Mouse (Mus musculus) ES-E14 (cell line): ENCODE results near the gene Eps8l2. TPM values are rescaled to one million over a fixed set of nuclear protein-coding genes. Genes with fewer than 3 reads are reported as not detected.

ENCODE experiments used
- DNase-seq: peaks from one replicate; pipeline ENCODE4 v3.0.0-alpha.2; 2013; ENCODE audit warnings: low read depth, low spot score
- H3K27ac ChIP-seq: 2 replicates; pipeline ENCODE4 v1.5.1; 2012; ENCODE audit warnings: low read depth, mild to moderate bottlenecking, low read length, moderate library complexity, mixed read lengths; ENCODE audit not compliant: poor library complexity, insufficient read depth, severe bottlenecking
- H3K36me3 ChIP-seq: 2 replicates; pipeline ENCODE4 v1.6.1; 2012; ENCODE audit warnings: mild to moderate bottlenecking, low read length, moderate library complexity, mixed read lengths; ENCODE audit not compliant: control insufficient read depth, poor library complexity, insufficient read depth, severe bottlenecking
- H3K4me1 ChIP-seq, 2 experiments: fragments of 150-350 bp in 1 of 2; sonication (generic) in 1 of 2; 2 replicates each; pipeline ENCODE4 v1.6.1; 2012; ENCODE audit warnings: low read length in 2 of 2, mild to moderate bottlenecking in 1 of 2, mixed read lengths in 1 of 2; ENCODE audit not compliant: control insufficient read depth in 2 of 2, insufficient read depth in 2 of 2, poor library complexity in 1 of 2
- H3K4me3 ChIP-seq, 2 experiments: fragments of 150-350 bp in 1 of 2; sonication (generic) in 1 of 2; 2 replicates each; pipeline ENCODE4 v1.5.1; 2012; ENCODE audit warnings: low read length in 2 of 2, low read depth in 1 of 2, mild to moderate bottlenecking in 1 of 2, mixed read lengths in 1 of 2; ENCODE audit not compliant: insufficient read depth in 1 of 2, poor library complexity in 1 of 2, severe bottlenecking in 1 of 2
- H3K9ac ChIP-seq: 2 replicates; pipeline ENCODE4 v1.6.1; 2012; ENCODE audit warnings: low read depth, mild to moderate bottlenecking, low read length, mixed read lengths; ENCODE audit not compliant: poor library complexity, insufficient read depth, severe bottlenecking
- H3K9me3 ChIP-seq: fragments of 150-350 bp; sonication (generic); 2 replicates; pipeline ENCODE4 v1.6.1; 2012; ENCODE audit warnings: low read depth, mild to moderate bottlenecking, low read length; ENCODE audit not compliant: control insufficient read depth, insufficient read depth
- CHD2 ChIP-seq: IDR thresholded peaks from 2 replicates; pipeline ENCODE4 v1.6.1; 2014; ENCODE audit warnings: mild to moderate bottlenecking, low read depth, low read length, inconsistent platforms
- HCFC1 ChIP-seq: IDR thresholded peaks from 2 replicates; pipeline ENCODE4 v1.6.1; 2012; ENCODE audit warnings: low read length, inconsistent platforms, borderline replicate concordance; ENCODE audit not compliant: insufficient read depth
- MAFK ChIP-seq: IDR thresholded peaks from 2 replicates; pipeline ENCODE4 v1.6.1; 2014; ENCODE audit warnings: mild to moderate bottlenecking, low read depth, low read length, inconsistent platforms; ENCODE audit not compliant: insufficient read depth
- ZC3H11A ChIP-seq: IDR thresholded peaks from 2 replicates; pipeline ENCODE4 v1.6.1; 2012; ENCODE audit warnings: low read depth, mild to moderate bottlenecking, inconsistent platforms, low read length, borderline replicate concordance
- ZNF384 ChIP-seq: IDR thresholded peaks from 2 replicates; pipeline ENCODE4 v1.6.1; 2012; ENCODE audit warnings: low read depth, low read length, inconsistent platforms
- in situ Hi-C, 2 experiments: fragments of 600-800 bp; cut with MboI; formaldehyde crosslinking; loops; one replicate each; pipeline ENCODE4 v1.15.1; 2025; ENCODE audit warnings: low sequenced_read_pairs in 2 of 2, inconsistent platforms in 1 of 2; ENCODE audit not compliant: unreplicated experiment in 2 of 2
- total RNA-seq: library from RNA; depleted of rRNA; stranded (reverse); fragments of 300-350 nt; gene quantifications from 2 replicates; pipeline ENCODE4 v1.2.3, GENCODE M21; 2012

Eps8l2 gene
- total RNA-seq, 1 experiment: 10.4 TPM

DNA sequence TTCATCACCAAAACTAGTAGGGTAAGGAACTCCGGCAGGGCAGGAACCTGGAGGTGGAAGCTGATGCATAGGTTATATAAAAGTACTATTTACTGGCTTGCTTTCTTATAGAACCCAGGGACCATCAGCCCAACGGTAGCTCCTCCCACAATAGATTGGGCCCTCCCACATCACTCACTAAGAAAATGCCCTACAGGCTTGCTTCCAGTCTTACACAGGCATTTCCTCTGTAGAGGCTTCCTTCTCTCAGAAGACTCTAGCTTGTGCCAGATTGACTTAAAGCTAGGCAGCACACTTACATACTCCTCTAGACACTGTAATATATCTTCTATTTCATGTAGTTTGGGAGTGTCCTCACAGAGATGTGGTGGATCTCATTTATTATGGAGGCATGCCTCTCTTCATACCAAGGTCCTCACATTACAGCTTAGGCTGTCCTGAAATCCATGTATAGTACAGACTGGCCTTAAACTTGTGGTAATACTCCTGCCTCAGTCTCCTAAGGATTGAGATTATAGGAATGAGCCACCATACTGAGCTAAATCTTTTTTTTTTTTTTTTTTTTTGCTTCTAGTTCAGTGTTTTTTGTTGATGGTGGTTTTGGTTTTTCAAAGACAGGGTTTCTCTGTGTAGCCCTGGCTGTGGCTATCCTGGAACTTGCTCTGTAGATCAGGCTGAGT is 49.3 kb downstream of the Eps8l2 start:
- no peaks in the 10 kb centered on the region for H3K36me3 ChIP-seq
- TF ChIP-seq CHD2 (no peak), MAFK (no peak), ZNF384 (no peak), HCFC1 (no peak), ZC3H11A (no peak)
- H3K9me3 ChIP-seq: no peaks in the 10 kb centered on the region
- H3K27ac ChIP-seq: no peak overlapping the region
- in situ Hi-C loops: no loop called here
- DNase-seq: no peak
- no peak overlapping the region for H3K4me3 ChIP-seq
- peaks cover 0 to 2% of the 10 kb centered on the region in 2 experiments; a peak in 1 of 4 replicates for H3K4me1 ChIP-seq
- H3K9ac ChIP-seq: no peak overlapping the region

DNA sequence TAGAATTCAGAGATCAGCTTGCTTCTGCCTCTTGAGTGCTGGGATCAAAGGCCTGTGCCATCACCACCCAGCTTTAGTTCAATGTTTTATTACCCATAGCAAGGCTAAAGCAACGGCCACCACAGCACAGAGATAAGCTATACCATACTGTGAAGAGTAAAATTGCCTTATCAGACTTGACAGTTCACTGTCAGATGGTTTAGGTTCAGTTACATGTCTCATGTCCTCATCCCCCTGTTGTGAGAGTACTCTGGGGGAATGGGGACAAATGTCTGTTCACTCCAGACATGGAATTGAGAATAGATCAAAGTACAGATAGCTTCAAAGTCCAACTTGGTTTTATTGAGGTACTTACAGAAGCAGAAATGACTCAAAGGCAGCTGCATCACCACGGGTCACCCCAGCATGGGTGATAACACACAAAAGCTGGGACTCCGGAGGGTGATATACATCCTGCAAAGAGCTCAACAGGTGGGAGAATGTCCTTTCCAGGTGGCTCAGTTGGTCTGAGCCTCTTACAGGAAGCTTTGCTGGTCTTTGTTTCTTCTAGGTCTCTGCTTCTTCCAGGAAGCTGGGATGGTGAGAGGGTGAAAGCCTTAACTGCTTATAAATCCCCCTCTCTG is 49.9 kb downstream of the Eps8l2 start:
- in situ Hi-C loops: no loop called here
- Histone ChIP-seq H3K4me1 (peaks cover 0 to 2% of the 10 kb centered on the region in 2 experiments; a peak in 2 of 4 replicates), H3K36me3 (no peaks in the 10 kb centered on the region), H3K9me3 (no peaks in the 10 kb centered on the region), H3K27ac (no peak overlapping the region), H3K9ac (no peak overlapping the region), H3K4me3 (no peak overlapping the region)
- TF ChIP-seq ZNF384 (no peak), CHD2 (no peak), ZC3H11A (no peak), MAFK (no peak), HCFC1 (no peak)
- DNase-seq: no peak

DNA sequence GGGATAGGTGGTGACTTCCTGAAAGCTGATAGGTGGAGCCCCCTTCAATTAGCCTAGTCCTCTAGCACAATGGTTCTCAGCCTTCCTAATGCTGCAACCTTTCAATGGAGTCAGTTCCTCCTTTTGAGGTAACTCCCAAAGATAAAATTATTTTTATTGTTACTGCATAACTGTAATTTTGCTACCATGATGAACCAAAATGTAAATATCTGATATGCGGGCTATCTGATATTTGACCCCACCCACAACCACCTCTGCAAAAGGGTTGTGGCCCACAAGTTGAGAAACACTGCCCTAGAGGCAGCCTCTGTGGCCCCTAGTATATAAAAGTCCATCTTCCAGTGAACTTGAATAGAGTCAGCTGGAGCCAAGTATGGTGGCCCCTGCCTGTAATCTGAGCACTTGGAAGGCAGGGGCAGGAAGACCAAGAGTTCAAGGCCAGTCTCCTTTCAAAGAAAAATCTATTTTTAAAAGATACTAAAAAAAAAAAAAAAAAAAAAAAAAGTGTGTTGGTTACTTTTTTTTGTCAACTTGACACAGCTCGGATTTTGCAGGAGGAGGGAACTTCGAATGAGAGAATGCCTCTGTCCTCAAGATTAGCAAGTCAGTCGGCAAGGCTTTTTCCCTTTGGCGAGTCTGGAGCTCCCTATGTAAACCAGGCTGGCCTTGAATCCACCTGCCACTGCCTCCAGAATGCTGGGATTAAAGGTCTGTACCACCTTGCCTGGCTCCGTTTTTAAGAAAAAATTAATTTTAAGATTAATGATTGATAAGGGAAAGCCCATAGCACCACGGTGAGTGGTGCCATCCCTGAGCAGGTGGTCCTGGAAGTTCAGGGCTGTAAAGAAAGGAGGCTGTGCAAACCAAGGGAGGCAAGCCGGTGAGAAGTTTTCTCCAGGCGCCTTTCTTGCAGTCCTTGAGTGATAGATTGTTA is 51.9 kb downstream of the Eps8l2 start:
- Histone ChIP-seq H3K4me1 (peaks cover 0 to 2% of the 10 kb centered on the region in 2 experiments; a peak in 1 of 4 replicates), H3K36me3 (peaks cover 3% of the 10 kb centered on the region), H3K9ac (no peak overlapping the region), H3K27ac (no peak overlapping the region), H3K4me3 (no peak overlapping the region), H3K9me3 (no peaks in the 10 kb centered on the region)
- in situ Hi-C loops: no loop called here
- DNase-seq: no peak
- TF ChIP-seq HCFC1: no peak
- no peak for TF ChIP-seq ZC3H11A
- TF ChIP-seq ZNF384: 0 out of 2 replicates have a peak, but pooled peaks have one; percentile 30

DNA sequence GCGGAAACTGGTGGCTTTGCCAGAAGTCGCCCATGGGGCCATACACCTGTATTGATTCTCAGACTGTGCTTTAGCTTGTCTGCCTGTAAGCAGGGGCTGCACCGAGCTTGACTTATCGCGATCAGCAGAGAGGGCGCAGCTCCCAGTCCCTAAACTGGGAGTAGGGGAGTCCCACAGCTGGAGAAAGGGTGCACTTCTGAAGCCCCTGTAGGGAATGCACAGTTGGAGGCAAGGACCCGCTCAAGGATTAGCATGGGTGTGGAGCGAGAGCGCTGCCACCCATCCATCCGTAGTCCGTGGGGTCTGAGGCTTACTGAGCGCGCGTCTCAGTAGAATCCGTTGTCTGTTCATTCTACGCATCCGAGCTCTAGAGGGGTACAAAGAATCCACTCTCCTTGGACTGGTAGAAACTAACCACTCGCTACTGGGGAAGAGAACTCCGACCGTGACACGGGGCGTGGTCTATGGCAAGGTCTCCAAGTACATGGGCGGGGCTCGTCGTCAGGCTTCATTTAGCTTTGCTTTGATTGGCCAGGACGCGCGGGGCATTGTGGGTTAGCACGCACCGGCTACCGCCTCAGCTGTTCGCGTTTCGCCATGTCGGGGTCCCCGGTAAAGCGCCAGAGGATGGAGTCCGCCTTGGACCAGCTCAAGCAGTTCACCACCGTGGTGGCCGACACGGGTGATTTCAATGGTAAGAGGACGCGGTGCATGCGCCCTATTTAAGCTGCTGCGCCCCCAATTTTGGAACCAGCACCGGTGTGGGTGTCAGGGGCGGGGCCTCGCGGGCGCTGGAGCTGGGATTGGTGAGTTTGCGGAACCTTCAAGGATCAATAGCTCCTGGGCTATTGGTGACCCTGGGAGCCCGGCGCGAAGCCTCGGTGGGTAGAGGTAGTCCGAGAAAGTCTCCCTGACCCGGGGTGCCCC is 53.2 kb downstream of the Eps8l2 start, which contains the start of gene Taldo1:
TSS of gene Taldo1 (plus strand) at position 575 of the 927 bp plus-strand sequence.
- Histone ChIP-seq H3K9ac (peak within 1 kb of the TSS; percentile 77), H3K4me1 (peaks cover 0 to 2% of the 10 kb centered on the region in 2 experiments; a peak in 1 of 4 replicates), H3K9me3 (no peaks in the 10 kb centered on the region), H3K36me3 (peaks cover 11% of the 10 kb centered on the region), H3K27ac (peak within 1 kb of the TSS; percentile 34; the same call in 1 of the 2 replicates), H3K4me3 (peak within 1 kb of the TSS; percentile 81 to 100)
- in situ Hi-C loops: no loop called here
- peak; percentile 99 for DNase-seq
- TF ChIP-seq CHD2: no peak
- no peak for TF ChIP-seq MAFK
- TF ChIP-seq ZC3H11A: no peak
- no peak for TF ChIP-seq HCFC1
- no peak for TF ChIP-seq ZNF384
